Mouse (Mus musculus): Measurements from ENCODE around the gene Nfkbia.

GRCm38 (mm10) chr12:55484079-55484774, 8.2 kb downstream of the Nfkbia start:
- TF ChIP-seq CTCF (IDR thresholded peaks at IDR 0.05; ENCODE audit: borderline replicate concordance, control insufficient read depth, extremely low read depth, insufficient read depth, low read length, poor library complexity) (no peak), POLR2A (IDR thresholded peaks at IDR 0.05; ENCODE audit: control insufficient read depth, extremely low read depth, insufficient read depth, low read length, poor library complexity) (no peak)

Measured in thymus, adult 2 months (tissue).